Mouse (Mus musculus) lung, embryonic 15.5 days (tissue): ENCODE measurements at regions not wholly inside any gene's neighbourhood (a gene's known extent, or its start where the extent isn't known, plus 50 kb on each side); places are given as distances from the start of the nearest gene placed in this dataset. TPM values are rescaled to one million over a fixed set of nuclear protein-coding genes. Genes with fewer than 3 reads are reported as not detected.
A peak's percentile ranks its signal among the peaks of the same experiment; 100 is the strongest.

Experiments used
- ATAC-seq: fragments of 200-750 bp; cut with Nextera tagmentation; 2 replicates; pipeline ENCODE4 v1.8.0; 2017; ENCODE audit warnings: moderate number of reproducible peaks, borderline replicate concordance; ENCODE audit not compliant: low FRiP score, low TSS enrichment; ENCODE audit errors: extremely low read depth
- H3K27ac ChIP-seq: fragments of 300-500 bp; sonication (generic); 2 replicates; pipeline ENCODE4 v1.5.1; 2015; ENCODE audit warnings: moderate library complexity, mild to moderate bottlenecking, inconsistent platforms
- H3K27me3 ChIP-seq: fragments of 300-500 bp; sonication (generic); 2 replicates; pipeline ENCODE4 v1.6.1; 2015; ENCODE audit warnings: inconsistent platforms
- H3K36me3 ChIP-seq: fragments of 300-500 bp; sonication (generic); 2 replicates; pipeline ENCODE4 v1.6.1; 2015; ENCODE audit warnings: inconsistent platforms
- H3K4me1 ChIP-seq: fragments of 300-500 bp; sonication (generic); 2 replicates; pipeline ENCODE4 v1.6.1; 2015; ENCODE audit warnings: inconsistent platforms
- H3K4me2 ChIP-seq: fragments of 300-500 bp; sonication (generic); 2 replicates; pipeline ENCODE4 v1.6.1; 2015; ENCODE audit warnings: inconsistent platforms, mild to moderate bottlenecking, moderate library complexity
- H3K4me3 ChIP-seq: fragments of 300-500 bp; sonication (generic); 2 replicates; pipeline ENCODE4 v1.5.1; 2015; ENCODE audit warnings: mild to moderate bottlenecking, inconsistent platforms
- H3K9ac ChIP-seq: fragments of 300-500 bp; sonication (generic); 2 replicates; pipeline ENCODE4 v1.6.1; 2015; ENCODE audit warnings: inconsistent platforms
- H3K9me3 ChIP-seq: fragments of 300-500 bp; sonication (generic); 2 replicates; pipeline ENCODE4 v1.6.1; 2016; ENCODE audit warnings: inconsistent platforms
- WGBS: fragments of 180-500 bp; shearing (Covaris S2); methylation state at CpG from one replicate; pipeline ENCODE4 v1.1.7; 2015; 5-methylcytosine and 5-hydroxymethylcytosine counted together
- microRNA-seq: library from miRNA; unstranded; fragments of <30 nt; microRNA quantifications from one replicate; pipeline ENCODE4, GENCODE M21; 2016

DNA sequence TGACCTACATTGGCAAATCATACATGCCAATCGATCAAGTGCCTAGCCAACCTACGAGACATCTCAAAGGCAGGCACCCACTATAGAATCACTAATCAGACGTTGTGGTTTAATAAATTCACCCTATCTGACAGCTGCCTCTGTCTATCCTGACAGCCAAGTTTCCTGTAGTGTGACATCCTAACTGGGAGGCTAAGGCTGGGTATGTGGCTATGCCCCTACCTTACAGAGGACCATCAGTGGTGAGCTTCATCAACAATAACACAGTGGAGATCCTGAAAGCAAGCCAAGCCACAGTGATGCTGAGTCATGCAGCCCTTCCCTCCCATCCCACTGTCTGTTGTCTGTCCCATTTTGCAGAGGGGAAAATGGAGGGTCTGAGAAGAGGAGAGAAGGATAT, 630.7 kb downstream of the Sox6 start:
- Histone ChIP-seq H3K9me3 (no peaks in the 10 kb centered on the region), H3K27ac (no peak overlapping the region), H3K4me2 (no peak overlapping the region), H3K4me3 (no peak overlapping the region), H3K4me1 (peaks cover 16% of the 10 kb centered on the region), H3K9ac (no peak overlapping the region), H3K27me3 (peaks cover 14% of the 10 kb centered on the region; the same call in 1 of the 2 replicates), H3K36me3 (no peaks in the 10 kb centered on the region)
- WGBS = 74% methylated on average over 3 of the region's 3 CpGs
- ATAC-seq = no peak

DNA sequence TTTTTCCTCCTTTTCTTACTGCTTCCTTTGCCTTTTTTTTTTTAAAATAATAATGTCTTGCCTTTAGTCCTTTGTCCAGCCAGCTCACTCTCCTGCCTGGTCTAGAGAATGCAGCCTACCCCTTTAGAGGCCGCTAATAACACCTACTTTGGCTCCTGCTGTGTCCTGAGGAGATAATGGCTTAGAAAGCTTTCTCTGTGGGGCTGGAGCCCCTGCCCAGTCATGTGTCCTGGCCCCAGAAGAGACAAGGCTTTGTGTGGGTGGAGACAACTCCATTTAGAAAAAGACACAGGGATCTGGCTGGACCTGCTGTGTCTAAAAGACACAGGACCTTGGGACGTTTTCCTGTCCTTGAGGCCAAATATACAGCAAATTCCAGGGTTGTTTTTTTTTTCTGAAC, 629.7 kb downstream of the Sox6 start:
- Histone ChIP-seq H3K9me3 (no peaks in the 10 kb centered on the region), H3K4me2 (no peak overlapping the region), H3K36me3 (no peaks in the 10 kb centered on the region), H3K27me3 (peaks cover 19% of the 10 kb centered on the region; the same call in 1 of the 2 replicates), H3K27ac (no peak overlapping the region), H3K4me3 (no peak overlapping the region), H3K9ac (no peak overlapping the region), H3K4me1 (peaks cover 16% of the 10 kb centered on the region)
- no peak for ATAC-seq
- WGBS = 41% methylated on average over 2 of the region's 2 CpGs

DNA sequence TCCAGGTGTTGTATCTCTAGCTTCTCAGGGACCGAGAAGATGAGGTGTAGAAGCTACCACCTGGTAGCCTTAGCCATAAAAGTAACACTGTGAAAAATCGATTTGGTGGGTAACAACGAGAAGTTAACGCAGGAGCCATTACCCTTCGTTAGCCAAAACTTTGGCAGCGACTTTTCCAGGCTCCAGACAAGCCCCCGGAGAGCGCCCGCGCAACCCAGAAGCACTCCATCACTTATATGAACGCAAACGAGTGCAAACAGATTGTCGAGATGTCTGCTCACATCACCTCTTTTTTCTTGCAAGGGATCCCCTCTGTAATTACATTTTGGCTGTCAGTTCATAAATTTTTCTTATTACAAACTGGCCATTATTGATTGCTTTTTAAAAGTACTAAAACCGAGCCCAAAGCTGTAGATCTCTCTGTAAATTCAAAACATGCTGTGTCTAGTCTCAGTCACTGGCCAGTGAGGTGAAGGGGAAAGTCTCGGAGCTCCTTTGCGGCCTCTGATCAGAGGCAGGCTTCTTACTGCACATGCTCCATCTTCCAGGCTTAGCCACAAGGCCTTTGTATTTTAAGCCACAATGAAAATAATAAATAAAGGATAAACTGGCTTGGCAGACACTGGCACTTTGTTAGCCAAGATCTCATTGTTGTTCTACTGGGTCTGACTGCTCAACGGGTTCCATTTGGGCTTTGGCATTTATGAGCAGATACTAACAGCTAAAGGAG, 627.9 kb downstream of the Sox6 start:
- peak; percentile 53; the same call in 1 of the 2 replicates for ATAC-seq
- H3K4me3 ChIP-seq = no peak overlapping the region
- H3K9ac ChIP-seq = no peak overlapping the region
- H3K27me3 ChIP-seq = peaks cover 27% of the 10 kb centered on the region
- no peak overlapping the region for H3K27ac ChIP-seq
- no peaks in the 10 kb centered on the region for H3K9me3 ChIP-seq
- no peak overlapping the region for H3K4me2 ChIP-seq
- H3K4me1 ChIP-seq = peaks cover 16% of the 10 kb centered on the region
- no peaks in the 10 kb centered on the region for H3K36me3 ChIP-seq
- 42% methylated on average over 17 of the region's 17 CpGs for WGBS

DNA sequence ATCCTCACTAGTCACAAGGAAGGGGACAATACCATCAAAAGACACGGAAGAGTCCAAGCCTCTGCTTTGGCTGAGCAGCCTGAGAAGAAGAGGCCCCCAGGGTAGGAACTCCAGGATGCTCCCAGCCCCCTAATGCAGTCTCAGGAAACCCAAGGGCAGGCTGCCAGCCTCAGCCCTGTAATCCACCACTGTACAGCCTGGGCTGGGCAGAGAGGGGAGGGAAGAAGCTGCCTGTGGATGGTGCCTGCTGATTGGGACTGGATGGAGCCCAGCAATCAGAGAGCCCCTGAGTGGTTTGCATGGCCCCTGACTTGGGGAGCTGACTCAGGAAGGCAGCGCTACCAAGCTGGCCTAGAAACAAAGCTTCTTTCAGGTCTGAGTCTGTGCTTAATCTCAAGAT, 627.1 kb downstream of the Sox6 start:
- no peaks in the 10 kb centered on the region for H3K36me3 ChIP-seq
- peaks cover 16% of the 10 kb centered on the region for H3K4me1 ChIP-seq
- ATAC-seq = peak; percentile 81
- H3K27me3 ChIP-seq = peaks cover 29% of the 10 kb centered on the region
- no peak overlapping the region for H3K4me2 ChIP-seq
- H3K9ac ChIP-seq = no peak overlapping the region
- H3K9me3 ChIP-seq = no peaks in the 10 kb centered on the region
- H3K27ac ChIP-seq = no peak overlapping the region
- H3K4me3 ChIP-seq = no peak overlapping the region
- WGBS = 27% methylated on average over 2 of the region's 2 CpGs

DNA sequence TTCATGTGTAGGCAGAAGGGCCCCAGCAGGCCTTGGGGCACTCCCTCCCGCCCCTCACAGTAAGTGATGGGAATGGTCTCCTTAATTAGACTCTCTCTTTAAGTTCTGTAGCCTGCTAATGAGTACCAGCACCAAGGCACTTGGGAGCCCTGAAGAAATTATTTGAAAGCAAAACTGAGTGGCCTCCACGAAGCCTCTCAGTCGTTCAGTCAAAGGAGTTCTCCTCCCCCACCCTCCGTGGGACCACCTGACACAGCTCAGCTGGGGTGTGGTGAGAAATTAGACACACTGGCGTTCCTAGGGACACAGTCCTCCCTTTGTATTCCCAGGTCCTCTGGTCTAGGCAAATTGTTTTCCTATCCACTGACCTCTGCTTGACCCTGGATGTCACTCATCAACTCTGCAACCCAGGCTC, 623.4 kb downstream of the Sox6 start:
- no peak overlapping the region for H3K9ac ChIP-seq
- no peak overlapping the region for H3K4me2 ChIP-seq
- H3K4me1 ChIP-seq = peaks cover 15% of the 10 kb centered on the region
- H3K27me3 ChIP-seq = peaks cover 19% of the 10 kb centered on the region; the same call in 1 of the 2 replicates
- WGBS = 24% methylated on average over 5 of the region's 5 CpGs
- no peaks in the 10 kb centered on the region for H3K36me3 ChIP-seq
- ATAC-seq = no peak
- no peak overlapping the region for H3K27ac ChIP-seq
- no peaks in the 10 kb centered on the region for H3K9me3 ChIP-seq
- H3K4me3 ChIP-seq = no peak overlapping the region

Small RNA genes in the stretch of these regions (microRNA-seq; reads per million reads assigned to microRNA genes)
- not detected for gene Gm27684
